In genomic region chr8:117339958-117340651, GRCm38 (mm10) we compare ENCODE assay signal across 9 mouse cellular contexts.
A peak's percentile ranks its signal among the peaks of the same experiment; 100 is the strongest.
DNase-seq lines count a peak whose midpoint lies in the region; TF ChIP-seq lines count a peak whose summit lies in the region.
"Had no signal": no experiment of that assay in that cellular context is flagged by ENCODE, and none has a peak within 500 bp of the region (broad histone marks: within the 10 kb centered on the region; RNA-seq: fewer than 3 reads in every experiment).

No protein-coding gene starts in this region.

- 35% methylated on average over 12 of the region's 12 CpGs for WGBS in heart, embryonic 10.5 days

- peaks cover 96% of the 10 kb centered on the region for H3K4me1 ChIP-seq in E14TG2a.4 (replicated peaks; ENCODE audit: low read depth, low read length)
- peaks cover 62% of the 10 kb centered on the region for H3K4me1 ChIP-seq in heart, embryonic 10.5 days

- TF ChIP-seq CTCF in E14TG2a.4 (conservative IDR thresholded peaks at IDR 0.05; ENCODE audit: low read length), result no peak

- no peaks in the 10 kb centered on the region for H3K36me3 ChIP-seq in E14TG2a.4 (ENCODE audit: insufficient read depth, low read length)
- no peaks in the 10 kb centered on the region for H3K36me3 ChIP-seq in heart, embryonic 10.5 days

- H3K9me3 ChIP-seq in E14TG2a.4 (ENCODE audit: low read length), result no peaks in the 10 kb centered on the region
- no peaks in the 10 kb centered on the region for H3K9me3 ChIP-seq in heart, embryonic 10.5 days

- H3K27ac ChIP-seq in heart, embryonic 10.5 days, result 0 out of 2 replicates have a peak overlapping the region, but pooled peaks have one; percentile 33

- DNase-seq in adrenal gland, adult (ENCODE audit: inconsistent age in 2 of 2, low spot score in 1 of 2), result peak; percentile 57 to 88
- no peak for DNase-seq in adrenal gland, adult 18-20 months (ENCODE audit: low spot score in 2 of 2)
- no peak for DNase-seq in heart, embryonic 10.5 days (ENCODE audit: low spot score)
- DNase-seq in lung, postnatal 14 days, result peak; percentile 54
- DNase-seq in right cerebral cortex, postnatal 14 days, result no peak
- no peak for DNase-seq in left cerebral cortex, postnatal 14 days (ENCODE audit: low spot score in 2 of 2)
- DNase-seq in layer of hippocampus, adult 18-20 months (ENCODE audit: low spot score in 2 of 2), result no peak
- DNase-seq: thymus, adult 2 months had no signal

- intact Hi-C loops in left cerebral cortex, postnatal 14 days (cut with DNase I), result loop anchor here (5.0 kb wide), 1 partner anchor 48 kb away; no protein-coding TSS in a partner anchor

- H3K27me3 ChIP-seq in E14TG2a.4 (ENCODE audit: insufficient read depth, low read length), result no peaks in the 10 kb centered on the region
- H3K27me3 ChIP-seq in heart, embryonic 10.5 days (ENCODE audit: insufficient read depth, poor library complexity, severe bottlenecking), result no peaks in the 10 kb centered on the region

- H3K4me3 ChIP-seq in E14TG2a.4 (replicated peaks; ENCODE audit: low read length), result peak overlapping the region; percentile 43
- no peak overlapping the region for H3K4me3 ChIP-seq in heart, embryonic 10.5 days

Comparison
In these comparisons a context has a peak if more than half of its experiments do, and no peak if none do; other contexts are left out.
1. DNase-seq: peak in adrenal gland, adult (2 of 2) and lung, postnatal 14 days (single experiment); none in adrenal gland, adult 18-20 months (0 of 2), heart, embryonic 10.5 days (single experiment), right cerebral cortex, postnatal 14 days (single experiment), left cerebral cortex, postnatal 14 days (0 of 2) and layer of hippocampus, adult 18-20 months (0 of 2).